Mouse (Mus musculus) thymus, postnatal 14 days (tissue): ENCODE results near the gene Tuba3b.

Experiments
- DNase-seq: peaks from one replicate; pipeline ENCODE4 v3.0.0; 2021

Gene Tuba3b

GRCm38 (mm10) chr6:145615666-145616210, at the start of gene Tuba3b:
Gene Tuba3b (plus strand): TSS chr6:145615757.
- DNase-seq = no peak

- no peak for DNase-seq
Measured at GRCm38 (mm10) chr6:145567296-145567695, 48.3 kb upstream of the Tuba3b start.

GRCm38 (mm10) chr6:145567832-145568231, 47.7 kb upstream of the Tuba3b start:
- DNase-seq = no peak

GRCm38 (mm10) chr6:145568701-145569100, 46.9 kb upstream of the Tuba3b start:
- DNase-seq = no peak

- no peak for DNase-seq
Measured at GRCm38 (mm10) chr6:145573250-145574013, 42.1 kb upstream of the Tuba3b start.

GRCm38 (mm10) chr6:145576762-145577161, 38.8 kb upstream of the Tuba3b start:
- no peak for DNase-seq

GRCm38 (mm10) chr6:145578457-145579185, 36.9 kb upstream of the Tuba3b start:
- no peak for DNase-seq

GRCm38 (mm10) chr6:145579761-145580160, 35.8 kb upstream of the Tuba3b start:
- no peak for DNase-seq

GRCm38 (mm10) chr6:145581366-145582170, 34.0 kb upstream of the Tuba3b start:
- no peak for DNase-seq

GRCm38 (mm10) chr6:145585052-145585973, 30.2 kb upstream of the Tuba3b start:
- no peak for DNase-seq

GRCm38 (mm10) chr6:145590501-145591293, 24.9 kb upstream of the Tuba3b start:
- DNase-seq = no peak

- DNase-seq = no peak
Measured at GRCm38 (mm10) chr6:145591578-145591977, 24.0 kb upstream of the Tuba3b start.

GRCm38 (mm10) chr6:145592036-145592435, 23.5 kb upstream of the Tuba3b start:
- DNase-seq = no peak

- no peak for DNase-seq
Measured at GRCm38 (mm10) chr6:145592531-145592998, 23.0 kb upstream of the Tuba3b start.

GRCm38 (mm10) chr6:145593991-145594390, 21.6 kb upstream of the Tuba3b start:
- DNase-seq = no peak

- DNase-seq = no peak
Measured at GRCm38 (mm10) chr6:145595905-145596304, 19.7 kb upstream of the Tuba3b start.

- DNase-seq = no peak
Measured at GRCm38 (mm10) chr6:145598794-145599555, 16.6 kb upstream of the Tuba3b start.

GRCm38 (mm10) chr6:145604126-145604525, 11.4 kb upstream of the Tuba3b start:
- no peak for DNase-seq

- DNase-seq = no peak
Measured at GRCm38 (mm10) chr6:145604648-145605047, 10.9 kb upstream of the Tuba3b start.

- DNase-seq = no peak
Measured at GRCm38 (mm10) chr6:145605203-145605602, 10.4 kb upstream of the Tuba3b start.
